Mouse (Mus musculus): Measurements from ENCODE around the gene Wdfy3. TPM values are rescaled to one million over a fixed set of nuclear protein-coding genes. Genes with fewer than 3 reads are reported as not detected.

Wdfy3 gene
- polyA plus RNA-seq, 1 experiment from 2014 or later, result 24.2 TPM

GRCm38 (mm10) chr5:102048416-102048815 is 21.3 kb downstream of the Wdfy3 start:
- peaks cover 49% of the 10 kb centered on the region for H3K36me3 ChIP-seq
- WGBS, result 97% methylated on average over 2 of the region's 2 CpGs
- H3K9me3 ChIP-seq, result no peaks in the 10 kb centered on the region

GRCm38 (mm10) chr5:102046617-102047116 is 23.1 kb downstream of the Wdfy3 start:
- Histone ChIP-seq H3K4me1 (replicated peaks) (no peaks in the 10 kb centered on the region), H3K27me3 (ENCODE audit: insufficient read depth, poor library complexity, severe bottlenecking) (no peaks in the 10 kb centered on the region), H3K36me3 (peaks cover 43% of the 10 kb centered on the region), H3K27ac (no peak overlapping the region), H3K4me3 (no peak overlapping the region), H3K9me3 (no peaks in the 10 kb centered on the region)
- 88% methylated on average over 8 of the region's 8 CpGs for WGBS
- no peak for DNase-seq (ENCODE audit: low spot score)

More at GRCm38 (mm10) chr5:102048416-102048815, 21.3 kb downstream of the Wdfy3 start:
- DNase-seq (ENCODE audit: low spot score), result no peak
- Histone ChIP-seq H3K4me3 (no peak overlapping the region), H3K27me3 (ENCODE audit: insufficient read depth, poor library complexity, severe bottlenecking) (no peaks in the 10 kb centered on the region), H3K4me1 (replicated peaks) (0 out of 2 replicates have a peak, but pooled peaks cover 7% of the 10 kb centered on the region), H3K27ac (no peak overlapping the region)

GRCm38 (mm10) chr5:102045636-102046616 is 23.8 kb downstream of the Wdfy3 start:
- Histone ChIP-seq H3K36me3 (peaks cover 43% of the 10 kb centered on the region), H3K27me3 (ENCODE audit: insufficient read depth, poor library complexity, severe bottlenecking) (no peaks in the 10 kb centered on the region), H3K4me1 (replicated peaks) (no peaks in the 10 kb centered on the region), H3K4me3 (no peak overlapping the region), H3K27ac (no peak overlapping the region), H3K9me3 (no peaks in the 10 kb centered on the region)
- WGBS, result 87% methylated on average over 13 of the region's 13 CpGs
- no peak for DNase-seq (ENCODE audit: low spot score)

- DNase-seq (ENCODE audit: low spot score), result no peak
- no peaks in the 10 kb centered on the region for H3K27me3 ChIP-seq (ENCODE audit: insufficient read depth, poor library complexity, severe bottlenecking)
- no peak overlapping the region for H3K27ac ChIP-seq
- no peak overlapping the region for H3K4me3 ChIP-seq
- WGBS, result 93% methylated on average over 8 of the region's 8 CpGs
- H3K36me3 ChIP-seq, result peaks cover 45% of the 10 kb centered on the region
- no peaks in the 10 kb centered on the region for H3K4me1 ChIP-seq (replicated peaks)
- no peaks in the 10 kb centered on the region for H3K9me3 ChIP-seq
Observed at GRCm38 (mm10) chr5:102045177-102045576, 24.5 kb downstream of the Wdfy3 start.

GRCm38 (mm10) chr5:102033281-102033680 is 36.4 kb downstream of the Wdfy3 start:
- DNase-seq (ENCODE audit: low spot score), result no peak
- Histone ChIP-seq H3K4me3 (no peak overlapping the region), H3K9me3 (peaks cover 11% of the 10 kb centered on the region; the same call in 1 of the 2 replicates), H3K27ac (no peak overlapping the region), H3K36me3 (peaks cover 99% of the 10 kb centered on the region), H3K27me3 (ENCODE audit: insufficient read depth, poor library complexity, severe bottlenecking) (no peaks in the 10 kb centered on the region), H3K4me1 (replicated peaks) (no peaks in the 10 kb centered on the region)
- WGBS, result 95% methylated on average over 8 of the region's 8 CpGs

- DNase-seq (ENCODE audit: low spot score), result no peak
- Histone ChIP-seq H3K27ac (no peak overlapping the region), H3K9me3 (peaks cover 11% of the 10 kb centered on the region; the same call in 1 of the 2 replicates), H3K36me3 (peaks cover 99% of the 10 kb centered on the region), H3K27me3 (ENCODE audit: insufficient read depth, poor library complexity, severe bottlenecking) (no peaks in the 10 kb centered on the region), H3K4me3 (no peak overlapping the region), H3K4me1 (replicated peaks) (no peaks in the 10 kb centered on the region)
- WGBS, result 89% methylated on average over 22 of the region's 22 CpGs
Observed at GRCm38 (mm10) chr5:102032594-102033240, 37.0 kb downstream of the Wdfy3 start.

GRCm38 (mm10) chr5:102032191-102032590 is 37.5 kb downstream of the Wdfy3 start:
- WGBS, result 71% methylated on average over 3 of the region's 3 CpGs
- H3K36me3 ChIP-seq, result peaks cover 99% of the 10 kb centered on the region
- H3K27ac ChIP-seq, result no peak overlapping the region
- H3K4me3 ChIP-seq, result no peak overlapping the region
- H3K27me3 ChIP-seq (ENCODE audit: insufficient read depth, poor library complexity, severe bottlenecking), result no peaks in the 10 kb centered on the region
- DNase-seq (ENCODE audit: low spot score), result no peak
- H3K9me3 ChIP-seq, result peaks cover 11% of the 10 kb centered on the region; the same call in 1 of the 2 replicates
- no peaks in the 10 kb centered on the region for H3K4me1 ChIP-seq (replicated peaks)

- H3K27me3 ChIP-seq (ENCODE audit: insufficient read depth, poor library complexity, severe bottlenecking), result no peaks in the 10 kb centered on the region
- 96% methylated on average over 11 of the region's 11 CpGs for WGBS
- H3K27ac ChIP-seq, result no peak overlapping the region
- H3K36me3 ChIP-seq, result peaks cover 92% of the 10 kb centered on the region
- DNase-seq (ENCODE audit: low spot score), result no peak
- peaks cover under 1% of the 10 kb centered on the region; the same call in 1 of the 2 replicates for H3K9me3 ChIP-seq
- H3K4me1 ChIP-seq (replicated peaks), result no peaks in the 10 kb centered on the region
- no peak overlapping the region for H3K4me3 ChIP-seq
Observed at GRCm38 (mm10) chr5:102023376-102023775, 46.3 kb downstream of the Wdfy3 start.

GRCm38 (mm10) chr5:102022018-102022898 is 47.5 kb downstream of the Wdfy3 start:
- 93% methylated on average over 16 of the region's 16 CpGs for WGBS
- Histone ChIP-seq H3K27ac (no peak overlapping the region), H3K9me3 (no peaks in the 10 kb centered on the region), H3K36me3 (peaks cover 89% of the 10 kb centered on the region), H3K4me1 (replicated peaks) (no peaks in the 10 kb centered on the region), H3K27me3 (ENCODE audit: insufficient read depth, poor library complexity, severe bottlenecking) (no peaks in the 10 kb centered on the region), H3K4me3 (no peak overlapping the region)
- DNase-seq (ENCODE audit: low spot score), result no peak

- Histone ChIP-seq H3K4me1 (replicated peaks) (no peaks in the 10 kb centered on the region), H3K9me3 (0 out of 2 replicates have a peak, but pooled peaks cover 3% of the 10 kb centered on the region), H3K4me3 (no peak overlapping the region), H3K27ac (no peak overlapping the region), H3K36me3 (peaks cover 54% of the 10 kb centered on the region), H3K27me3 (ENCODE audit: insufficient read depth, poor library complexity, severe bottlenecking) (no peaks in the 10 kb centered on the region)
- 86% methylated on average over 8 of the region's 8 CpGs for WGBS
- DNase-seq (ENCODE audit: low spot score), result no peak
Observed at GRCm38 (mm10) chr5:102014235-102014634, 55.5 kb downstream of the Wdfy3 start.

GRCm38 (mm10) chr5:102013781-102014180 is 55.9 kb downstream of the Wdfy3 start:
- Histone ChIP-seq H3K4me1 (replicated peaks) (no peaks in the 10 kb centered on the region), H3K9me3 (0 out of 2 replicates have a peak, but pooled peaks cover 3% of the 10 kb centered on the region), H3K27ac (no peak overlapping the region), H3K36me3 (peaks cover 54% of the 10 kb centered on the region), H3K4me3 (no peak overlapping the region), H3K27me3 (ENCODE audit: insufficient read depth, poor library complexity, severe bottlenecking) (no peaks in the 10 kb centered on the region)
- 91% methylated on average over 7 of the region's 7 CpGs for WGBS
- DNase-seq (ENCODE audit: low spot score), result no peak

GRCm38 (mm10) chr5:102010961-102011360 is 58.8 kb downstream of the Wdfy3 start:
- DNase-seq (ENCODE audit: low spot score), result no peak
- H3K36me3 ChIP-seq, result peaks cover 69% of the 10 kb centered on the region
- H3K4me1 ChIP-seq (replicated peaks), result no peaks in the 10 kb centered on the region
- 0 out of 2 replicates have a peak, but pooled peaks cover 3% of the 10 kb centered on the region for H3K9me3 ChIP-seq
- 95% methylated on average over 2 of the region's 2 CpGs for WGBS
- no peak overlapping the region for H3K27ac ChIP-seq
- H3K4me3 ChIP-seq, result no peak overlapping the region
- H3K27me3 ChIP-seq (ENCODE audit: insufficient read depth, poor library complexity, severe bottlenecking), result no peaks in the 10 kb centered on the region
